Mouse (Mus musculus): ENCODE measurements around the gene Kcnj2. TPM values are rescaled to one million over a fixed set of nuclear protein-coding genes. Genes with fewer than 3 reads are reported as not detected.

Gene Kcnj2
- polyA plus RNA-seq, 1 experiment from 2014 or later, result 0.80 TPM

DNA sequence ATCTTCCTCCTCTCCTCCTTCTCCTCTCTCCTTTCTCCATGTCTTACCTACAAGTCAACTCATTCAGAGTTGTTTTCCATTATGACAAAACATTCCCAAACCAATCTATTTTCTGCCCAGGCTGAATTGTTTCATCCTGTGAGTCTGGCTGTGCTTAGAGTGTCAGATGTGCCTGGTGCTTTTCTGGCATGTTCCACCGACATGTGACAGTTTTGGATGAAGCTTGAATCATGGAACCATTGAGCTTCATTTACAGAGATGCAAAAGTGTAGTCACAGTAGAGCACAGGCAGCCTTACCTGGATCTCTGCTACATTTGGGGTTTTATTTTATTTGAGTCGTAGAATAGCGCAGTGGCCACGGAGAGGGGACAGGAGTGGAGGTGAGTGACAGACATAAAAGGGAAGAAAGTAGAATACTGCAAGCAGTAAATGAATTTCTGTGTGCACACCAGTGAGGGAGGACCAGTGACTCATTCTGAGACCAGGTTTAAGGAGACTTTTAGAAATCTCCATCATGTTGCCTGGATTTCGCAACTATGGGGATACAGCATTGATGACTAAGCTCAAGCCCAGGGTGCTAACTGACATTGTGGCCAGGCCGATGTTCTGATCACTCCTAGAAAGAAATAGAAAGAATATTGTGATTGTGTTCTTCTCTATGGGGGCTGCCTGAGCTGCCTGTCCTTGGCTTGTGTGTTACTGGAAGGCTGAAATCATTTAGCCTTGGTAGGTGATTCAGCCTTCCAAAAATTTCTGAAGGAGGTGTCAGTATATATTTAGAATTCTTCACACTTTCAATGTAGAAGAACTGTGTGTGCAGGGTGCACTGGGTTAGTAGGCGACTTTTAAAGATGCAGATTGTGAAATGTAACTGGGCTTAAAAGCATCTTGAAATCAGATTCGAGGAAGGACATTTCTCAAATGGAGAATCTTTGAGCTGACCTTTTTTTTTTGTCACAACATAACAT, 10.8 kb upstream of the Kcnj2 start:
- Histone ChIP-seq H3K27ac (ENCODE audit: low read depth) (no peak overlapping the region), H3K9me3 (ENCODE audit: low read depth, low read length) (no peaks in the 10 kb centered on the region), H3K4me2 (no peak overlapping the region), H3K36me3 (ENCODE audit: insufficient read depth) (no peaks in the 10 kb centered on the region), H3K4me1 (ENCODE audit: insufficient read depth) (no peaks in the 10 kb centered on the region), H3K4me3 (ENCODE audit: low read depth, low read length) (no peak overlapping the region), H3K27me3 (ENCODE audit: insufficient read depth, low read length) (no peaks in the 10 kb centered on the region), H3K9ac (no peak overlapping the region)
- ATAC-seq (ENCODE audit: insufficient read depth) (no peak), DNase-seq (no peak)
- TF ChIP-seq CTCF (IDR thresholded peaks at IDR 0.05; ENCODE audit: low read depth), result no peak
- 86% methylated on average over 8 of the region's 8 CpGs for WGBS

DNA sequence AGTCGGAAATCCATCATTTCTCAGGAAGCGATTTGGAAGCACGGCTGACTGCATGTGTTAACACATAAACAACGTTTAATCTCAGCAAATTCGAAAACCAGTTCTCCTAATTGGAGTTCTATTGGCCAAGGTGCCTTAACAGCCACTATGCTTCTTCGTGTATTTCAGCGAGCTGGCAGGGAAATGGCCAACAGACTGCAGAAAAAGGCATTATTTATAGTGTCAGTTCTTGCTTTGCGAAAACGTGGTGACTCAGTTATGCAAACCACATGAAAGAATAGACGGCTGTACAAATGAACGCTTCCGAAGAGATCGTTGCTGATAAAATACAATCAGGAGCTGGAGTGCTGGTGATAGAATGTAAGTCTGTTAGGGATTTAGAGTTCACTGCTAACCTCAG, 9.9 kb upstream of the Kcnj2 start:
- Histone ChIP-seq H3K4me1 (ENCODE audit: insufficient read depth) (no peaks in the 10 kb centered on the region), H3K27ac (ENCODE audit: low read depth) (no peak overlapping the region), H3K4me2 (no peak overlapping the region), H3K36me3 (ENCODE audit: insufficient read depth) (no peaks in the 10 kb centered on the region), H3K9ac (no peak overlapping the region), H3K27me3 (ENCODE audit: insufficient read depth, low read length) (no peaks in the 10 kb centered on the region), H3K9me3 (ENCODE audit: low read depth, low read length) (no peaks in the 10 kb centered on the region), H3K4me3 (ENCODE audit: low read depth, low read length) (no peak overlapping the region)
- ATAC-seq (ENCODE audit: insufficient read depth) (no peak), DNase-seq (no peak)
- WGBS, result 53% methylated on average over 13 of the region's 13 CpGs
- TF ChIP-seq CTCF (IDR thresholded peaks at IDR 0.05; ENCODE audit: low read depth), result no peak

- no peak overlapping the region for H3K4me2 ChIP-seq
- no peak for DNase-seq
- 87% methylated on average over 4 of the region's 4 CpGs for WGBS
- no peak for TF ChIP-seq CTCF (IDR thresholded peaks at IDR 0.05; ENCODE audit: low read depth)
- ATAC-seq (ENCODE audit: insufficient read depth), result no peak
- H3K36me3 ChIP-seq (ENCODE audit: insufficient read depth), result no peaks in the 10 kb centered on the region
- H3K27me3 ChIP-seq (ENCODE audit: insufficient read depth, low read length), result no peaks in the 10 kb centered on the region
- H3K4me1 ChIP-seq (ENCODE audit: insufficient read depth), result no peaks in the 10 kb centered on the region
- H3K27ac ChIP-seq (ENCODE audit: low read depth), result no peak overlapping the region
- no peak overlapping the region for H3K9ac ChIP-seq
- H3K9me3 ChIP-seq (ENCODE audit: low read depth, low read length), result no peaks in the 10 kb centered on the region
- no peak overlapping the region for H3K4me3 ChIP-seq (ENCODE audit: low read depth, low read length)
These were observed 8.5 kb upstream of the Kcnj2 start for GRCm38 (mm10) chr11:111057435-111057834.

DNA sequence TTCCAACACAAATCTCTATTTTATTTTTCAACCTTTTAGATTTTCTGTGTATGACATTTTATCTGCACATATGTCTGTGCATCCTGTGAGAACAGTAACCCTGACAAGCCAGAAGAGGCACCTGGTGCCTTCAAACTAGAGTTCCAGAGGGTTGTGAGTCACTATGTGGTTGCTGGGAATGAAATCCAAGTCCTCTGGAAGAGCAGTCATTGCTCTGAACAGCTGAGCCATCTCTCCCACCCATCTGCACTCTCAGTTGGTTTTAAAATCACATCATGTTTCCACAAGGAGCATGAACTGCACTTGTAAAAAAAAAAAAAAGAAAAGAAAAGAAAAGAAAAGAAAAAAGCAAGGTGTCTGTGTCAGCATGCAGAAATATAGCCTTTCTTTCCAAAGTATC, 6.5 kb upstream of the Kcnj2 start:
- Histone ChIP-seq H3K9me3 (ENCODE audit: low read depth, low read length) (no peaks in the 10 kb centered on the region), H3K4me2 (no peak overlapping the region), H3K9ac (no peak overlapping the region), H3K36me3 (ENCODE audit: insufficient read depth) (no peaks in the 10 kb centered on the region), H3K4me3 (ENCODE audit: low read depth, low read length) (no peak overlapping the region), H3K27ac (ENCODE audit: low read depth) (no peak overlapping the region), H3K4me1 (ENCODE audit: insufficient read depth) (no peaks in the 10 kb centered on the region), H3K27me3 (ENCODE audit: insufficient read depth, low read length) (no peaks in the 10 kb centered on the region)
- no peak for ATAC-seq (ENCODE audit: insufficient read depth)
- TF ChIP-seq CTCF (IDR thresholded peaks at IDR 0.05; ENCODE audit: low read depth), result no peak
- DNase-seq, result no peak

GRCm38 (mm10) chr11:111060216-111060615, 5.7 kb upstream of the Kcnj2 start:
- no peak for TF ChIP-seq CTCF (IDR thresholded peaks at IDR 0.05; ENCODE audit: low read depth)
- H3K4me1 ChIP-seq (ENCODE audit: insufficient read depth), result no peaks in the 10 kb centered on the region
- WGBS, result 54% methylated on average over 5 of the region's 5 CpGs
- H3K4me2 ChIP-seq, result no peak overlapping the region
- ATAC-seq (ENCODE audit: insufficient read depth) (no peak), DNase-seq (no peak)
- H3K36me3 ChIP-seq (ENCODE audit: insufficient read depth), result no peaks in the 10 kb centered on the region
- no peak overlapping the region for H3K4me3 ChIP-seq (ENCODE audit: low read depth, low read length)
- no peak overlapping the region for H3K27ac ChIP-seq (ENCODE audit: low read depth)
- H3K9me3 ChIP-seq (ENCODE audit: low read depth, low read length), result no peaks in the 10 kb centered on the region
- H3K27me3 ChIP-seq (ENCODE audit: insufficient read depth, low read length), result no peaks in the 10 kb centered on the region
- no peak overlapping the region for H3K9ac ChIP-seq

GRCm38 (mm10) chr11:111064751-111065527, 1.0 kb upstream of the Kcnj2 start:
- Histone ChIP-seq H3K4me3 (ENCODE audit: low read depth, low read length) (peak overlapping the region; percentile 59), H3K36me3 (ENCODE audit: insufficient read depth) (no peaks in the 10 kb centered on the region), H3K27ac (ENCODE audit: low read depth) (0 out of 2 replicates have a peak overlapping the region, but pooled peaks have one; percentile 2), H3K4me2 (peak overlapping the region; percentile 93), H3K9ac (peak overlapping the region; percentile 42; the same call in 1 of the 2 replicates), H3K9me3 (ENCODE audit: low read depth, low read length) (no peaks in the 10 kb centered on the region), H3K27me3 (ENCODE audit: insufficient read depth, low read length) (peaks cover 12% of the 10 kb centered on the region), H3K4me1 (ENCODE audit: insufficient read depth) (no peaks in the 10 kb centered on the region)
- TF ChIP-seq CTCF (IDR thresholded peaks at IDR 0.05; ENCODE audit: low read depth), result peak; percentile 73
- DNase-seq, result peak; percentile 81
- ATAC-seq (ENCODE audit: insufficient read depth), result no peak
- WGBS, result under 1% methylated on average over 24 of the region's 25 CpGs

GRCm38 (mm10) chr11:111066299-111066691, 331 bp downstream of the Kcnj2 start:
- peaks cover 12% of the 10 kb centered on the region for H3K27me3 ChIP-seq (ENCODE audit: insufficient read depth, low read length)
- H3K9me3 ChIP-seq (ENCODE audit: low read depth, low read length), result no peaks in the 10 kb centered on the region
- H3K36me3 ChIP-seq (ENCODE audit: insufficient read depth), result no peaks in the 10 kb centered on the region
- ATAC-seq (ENCODE audit: insufficient read depth) (peak; percentile 71), DNase-seq (peak; percentile 45)
- peak overlapping the region; percentile 93 for H3K4me2 ChIP-seq
- peak overlapping the region; percentile 59 for H3K4me3 ChIP-seq (ENCODE audit: low read depth, low read length)
- no peak overlapping the region for H3K27ac ChIP-seq (ENCODE audit: low read depth)
- no peaks in the 10 kb centered on the region for H3K4me1 ChIP-seq (ENCODE audit: insufficient read depth)
- peak overlapping the region; percentile 42 for H3K9ac ChIP-seq
- TF ChIP-seq CTCF (IDR thresholded peaks at IDR 0.05; ENCODE audit: low read depth), result no peak
- under 1% methylated on average over 9 of the region's 9 CpGs for WGBS
